Mouse (Mus musculus) testis, adult 2 months (tissue): ENCODE measurements around the gene St6galnac3.

ENCODE experiments used
- CTCF ChIP-seq: fragments of 200-500 bp; IDR thresholded peaks from 2 replicates; pipeline ENCODE4 v1.5.1; 2012; ENCODE audit warnings: low read depth, mild to moderate bottlenecking, inconsistent platforms, low read length, moderate library complexity; ENCODE audit not compliant: control insufficient read depth, insufficient read depth, insufficient replicate concordance
- POLR2A ChIP-seq: fragments of 200-500 bp; IDR thresholded peaks from 2 replicates; pipeline ENCODE4 v1.6.1; 2012; ENCODE audit warnings: low read depth, mild to moderate bottlenecking, inconsistent platforms, low read length, moderate library complexity; ENCODE audit not compliant: control insufficient read depth

DNA sequence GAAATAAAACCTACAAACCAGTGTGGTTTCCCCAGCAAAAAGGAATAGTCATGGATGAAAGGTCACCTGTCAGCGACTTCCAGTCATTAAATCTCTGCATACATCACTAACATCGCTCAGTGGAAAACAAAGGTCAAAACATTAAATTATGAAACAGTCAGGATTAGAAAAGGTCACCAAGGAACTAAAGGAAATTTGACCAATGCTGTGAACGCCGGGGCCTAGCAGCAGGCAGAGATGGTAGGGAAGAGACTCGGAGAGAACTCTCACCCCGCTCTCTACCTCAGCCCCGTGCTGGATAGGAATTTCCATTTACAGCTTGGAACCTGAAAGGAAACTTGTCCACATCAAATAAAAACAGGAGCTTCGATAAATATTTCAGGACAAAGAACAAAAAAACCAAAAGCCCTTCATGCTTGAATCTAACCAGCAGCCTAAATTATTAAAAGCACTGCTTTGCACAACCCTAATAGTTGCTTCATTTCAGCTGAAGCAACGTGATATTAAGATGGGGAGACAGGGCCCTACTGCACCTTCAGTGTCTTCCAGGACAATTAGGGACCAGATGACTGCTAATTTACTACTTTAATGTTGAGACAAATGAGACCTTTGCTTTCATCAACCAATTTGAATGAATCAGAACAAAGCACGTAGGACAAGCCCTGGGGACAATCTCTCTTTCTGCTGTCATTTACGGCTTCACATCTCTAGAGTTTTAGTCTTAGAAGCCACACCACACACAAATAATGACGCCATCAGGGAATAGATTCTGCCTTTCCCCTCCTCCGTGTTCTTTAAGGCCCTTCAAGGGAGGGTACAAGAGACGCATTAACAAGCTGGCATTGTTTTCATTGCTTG lies 303.7 kb downstream of the St6galnac3 start:
- TF ChIP-seq POLR2A (no peak), CTCF (no peak)
